Mouse (Mus musculus): ENCODE data around the gene 1700125H20Rik.

Gene 1700125H20Rik

DNA sequence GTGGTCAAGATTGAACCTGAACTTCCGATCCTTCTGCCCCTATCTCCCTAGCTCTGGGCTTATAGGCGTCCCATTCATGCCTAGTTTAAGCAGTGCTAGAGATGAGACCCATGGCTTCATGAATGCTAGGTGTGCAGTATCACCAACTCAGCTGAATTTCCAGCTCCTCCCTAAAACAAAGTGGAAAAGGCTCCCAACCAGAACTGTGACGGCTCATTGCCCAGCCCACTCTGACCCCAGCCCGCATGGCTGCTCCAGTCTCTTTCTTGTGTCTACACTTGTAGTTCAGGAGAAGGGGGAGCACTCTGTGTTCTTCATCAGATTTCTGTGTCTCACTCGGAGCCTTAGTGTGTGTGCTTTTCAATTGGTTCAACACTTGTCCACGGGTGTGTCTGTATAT lies 14.6 kb downstream of the 1700125H20Rik start:
- no peak for DNase-seq (ENCODE audit: low spot score)

DNA sequence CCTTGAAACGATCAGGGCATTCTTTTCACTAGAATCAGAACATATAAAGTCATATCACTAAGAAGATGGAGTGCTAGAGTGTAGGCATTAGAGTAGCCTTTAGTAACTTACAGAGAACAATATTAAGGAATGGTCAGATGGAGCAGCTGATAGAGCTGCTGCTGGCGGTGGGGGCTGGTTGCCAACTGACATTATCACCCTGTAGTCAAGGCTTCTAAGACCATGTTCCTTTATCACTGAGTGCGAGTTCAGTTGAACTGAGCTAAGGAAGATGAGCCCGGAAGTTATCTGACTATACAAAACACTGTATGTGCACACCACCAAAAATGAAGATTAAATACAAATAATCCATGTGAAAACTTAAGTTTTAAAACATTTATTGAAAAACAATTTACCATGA lies 18.9 kb downstream of the 1700125H20Rik start:
- DNase-seq (ENCODE audit: low spot score), result no peak

DNA sequence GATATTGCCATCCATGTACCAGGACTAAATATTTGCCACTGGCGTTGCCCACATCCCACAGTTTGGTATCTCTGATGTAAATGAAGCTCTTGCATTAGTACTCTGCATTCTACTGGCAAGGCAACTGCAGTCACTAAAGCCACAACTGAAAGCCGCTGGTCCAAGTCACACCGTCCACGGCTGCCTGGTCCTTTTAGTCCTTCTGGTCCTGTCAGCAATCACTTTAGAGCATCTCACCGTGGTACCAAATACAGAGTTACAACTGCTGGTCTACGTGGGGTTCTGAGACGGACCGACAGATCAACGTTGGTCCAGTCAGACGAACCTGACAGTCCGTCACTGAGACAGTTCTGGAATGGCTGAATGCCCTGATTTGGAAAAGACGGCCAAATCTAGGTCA lies 20.5 kb downstream of the 1700125H20Rik start:
- DNase-seq (ENCODE audit: low spot score), result no peak

DNA sequence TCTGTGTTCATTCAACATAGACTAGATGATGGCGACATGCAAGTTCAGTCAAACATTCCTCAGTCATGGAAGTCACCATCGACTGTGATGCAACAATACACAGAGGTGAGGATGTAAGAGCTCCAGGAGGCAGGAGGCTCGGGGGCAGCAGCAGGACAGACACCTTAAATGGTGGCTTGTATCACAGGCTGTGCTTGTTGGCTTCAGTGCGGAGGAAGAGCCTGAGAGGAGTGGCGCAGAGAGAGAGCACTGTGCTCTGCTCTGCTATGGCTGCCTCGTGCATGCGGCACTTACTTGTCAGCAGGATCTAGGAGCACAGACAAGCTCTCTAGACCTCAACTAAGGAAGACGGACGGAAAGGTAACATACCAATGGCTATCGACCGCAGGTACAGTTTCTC lies 24.0 kb downstream of the 1700125H20Rik start:
- no peak for DNase-seq (ENCODE audit: low spot score)

DNA sequence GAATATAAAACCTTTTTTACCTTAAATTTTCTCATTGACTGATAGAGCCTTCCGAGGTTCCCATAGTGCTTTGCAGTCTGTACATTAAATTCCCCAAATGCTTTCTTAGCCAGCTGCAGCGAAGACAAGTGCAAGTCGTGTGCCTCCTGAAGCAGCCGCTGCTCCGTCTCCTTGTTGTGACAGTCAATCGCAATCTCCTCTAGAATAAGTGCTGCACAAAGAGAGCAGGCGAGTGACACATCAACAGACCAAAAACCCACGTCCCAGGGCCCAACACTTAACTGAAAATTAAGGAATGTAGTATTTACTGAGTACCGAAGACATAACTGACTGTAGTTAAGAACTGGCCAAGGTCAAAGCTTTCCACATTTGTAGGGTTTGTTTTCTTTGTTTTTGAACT lies 25.8 kb downstream of the 1700125H20Rik start:
- no peak for DNase-seq (ENCODE audit: low spot score)

DNA sequence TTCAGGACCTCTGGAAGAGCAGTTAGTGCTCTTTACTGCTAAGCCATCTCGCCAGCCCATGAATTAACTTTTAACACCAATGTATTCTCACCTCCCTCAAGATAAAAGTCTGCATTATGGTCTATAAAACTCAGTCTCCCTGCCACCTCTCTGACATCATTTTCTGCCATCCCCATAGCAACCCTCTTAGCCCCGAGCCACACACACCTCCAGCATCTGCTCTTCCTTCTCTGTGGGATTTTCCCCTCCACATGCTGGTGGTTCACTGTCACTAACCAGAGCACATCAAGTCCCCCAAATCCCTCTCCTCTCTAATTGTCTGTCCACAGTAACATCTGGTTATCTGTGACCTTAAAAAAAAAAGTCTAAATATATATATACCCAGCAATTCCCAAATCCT lies 28.7 kb downstream of the 1700125H20Rik start:
- DNase-seq (ENCODE audit: low spot score), result no peak

DNA sequence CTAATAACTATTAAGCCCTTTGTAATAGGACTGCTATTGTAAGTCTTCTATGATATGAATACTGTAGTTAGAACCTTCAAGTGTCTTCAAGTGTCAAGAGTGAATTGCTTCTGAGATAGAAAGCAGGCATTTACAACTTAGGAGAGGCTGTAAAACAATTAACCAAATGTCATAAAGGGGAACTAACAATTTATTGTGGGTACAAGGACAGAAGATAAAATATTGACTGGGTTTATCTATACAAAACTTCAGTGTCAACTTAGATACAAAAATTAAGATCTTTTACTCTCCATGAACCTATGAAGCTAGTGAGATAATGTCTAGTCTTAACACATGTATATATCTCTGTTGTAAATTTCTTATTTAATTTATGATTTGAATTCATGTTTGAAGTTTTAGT lies 36.0 kb downstream of the 1700125H20Rik start:
- DNase-seq (ENCODE audit: low spot score), result no peak

DNA sequence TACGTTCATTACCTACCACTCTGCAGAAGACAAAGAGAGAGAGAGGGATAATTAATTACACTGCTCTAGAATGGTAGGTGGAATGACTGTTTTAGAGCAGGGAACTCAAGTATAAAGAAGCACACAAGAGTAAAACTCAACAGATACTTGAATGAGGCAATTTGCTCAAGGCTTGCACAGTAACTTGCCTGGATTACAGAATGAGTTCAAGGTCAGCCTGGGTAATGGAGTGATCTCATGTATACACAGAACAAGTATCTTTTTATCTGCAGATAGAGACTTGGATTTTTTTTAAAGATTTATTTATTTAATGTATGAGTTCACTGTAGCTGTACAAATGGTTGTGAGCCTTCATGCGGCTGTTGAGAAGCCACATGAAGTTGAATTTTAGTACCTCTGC lies 40.9 kb downstream of the 1700125H20Rik start:
- no peak for DNase-seq (ENCODE audit: low spot score)

DNA sequence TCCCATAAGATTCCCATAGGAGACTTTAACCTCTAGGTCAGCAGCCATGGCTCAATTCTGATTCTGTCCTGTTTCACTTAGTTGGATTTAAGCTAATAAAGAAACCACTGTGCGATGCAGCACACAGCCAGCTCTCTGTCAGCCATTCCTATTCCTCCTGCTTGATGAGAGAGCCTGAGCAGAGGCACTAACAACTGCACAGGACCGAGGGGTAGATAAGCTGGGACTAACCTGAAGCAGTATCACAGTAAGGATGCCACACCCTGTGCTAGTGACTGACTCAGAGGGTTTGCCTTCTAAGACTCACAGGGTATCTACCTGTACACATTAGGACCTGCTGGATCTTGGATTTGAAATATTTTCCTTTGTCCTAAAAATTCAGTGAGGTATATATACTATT lies 43.0 kb downstream of the 1700125H20Rik start:
- DNase-seq (ENCODE audit: low spot score), result no peak

DNA sequence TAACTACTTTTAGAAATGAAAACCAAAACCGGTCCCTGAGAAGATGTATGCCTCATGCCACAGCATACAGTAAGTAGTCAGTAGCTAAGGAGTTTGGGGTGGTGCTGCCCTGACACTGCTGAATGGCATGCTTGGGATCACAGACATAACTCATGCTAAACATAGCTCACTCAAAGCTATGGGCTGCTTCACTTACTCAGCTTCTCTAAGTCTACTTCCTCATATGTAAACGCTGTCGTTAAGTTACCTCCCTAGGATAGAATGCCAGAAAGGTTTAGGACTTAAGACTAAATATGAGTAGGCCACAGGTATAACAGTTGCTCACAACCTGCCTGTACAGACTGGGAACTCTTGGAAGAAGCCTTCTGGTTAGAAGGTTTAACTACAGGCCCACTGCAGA lies 44.5 kb downstream of the 1700125H20Rik start:
- no peak for DNase-seq (ENCODE audit: low spot score)

DNA sequence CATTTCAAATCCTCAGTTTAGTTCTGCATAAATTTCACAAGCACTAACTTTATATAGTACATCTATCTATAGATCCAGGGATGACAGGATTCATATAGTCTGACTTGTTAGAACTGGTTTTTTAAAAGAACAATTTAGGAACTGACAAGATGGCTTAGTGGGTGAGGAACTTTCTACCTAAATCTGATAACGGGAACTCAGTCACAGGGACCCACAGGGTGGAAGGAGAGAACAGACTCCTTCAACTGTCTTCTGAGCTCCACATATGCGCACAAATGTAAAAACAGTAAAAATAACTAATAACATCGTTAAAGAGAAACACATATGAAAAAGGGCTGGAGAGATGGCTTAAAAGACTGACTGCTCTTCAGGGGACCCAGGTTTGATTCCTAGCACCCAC lies 48.8 kb downstream of the 1700125H20Rik start:
- no peak for DNase-seq (ENCODE audit: low spot score)

DNA sequence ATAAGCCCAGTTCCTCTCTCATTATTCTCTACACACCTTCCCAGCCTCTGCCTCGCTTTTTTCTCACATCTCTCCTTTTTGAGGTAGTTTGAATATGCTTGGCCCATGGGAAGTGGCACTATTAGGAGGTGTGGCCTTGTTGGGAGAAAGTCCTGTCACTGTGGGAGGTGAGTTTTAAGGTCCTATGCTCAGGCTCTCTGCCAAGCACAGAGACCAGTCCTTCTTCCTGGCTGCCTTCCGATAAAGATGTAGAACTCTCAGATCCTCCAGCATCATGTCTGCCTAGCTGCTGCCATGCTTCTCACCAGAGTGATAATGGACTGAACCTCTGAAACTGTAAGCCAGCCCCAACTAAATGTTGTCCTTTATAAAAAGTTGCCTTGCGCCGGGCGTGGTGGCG lies 52.4 kb downstream of the 1700125H20Rik start:
- DNase-seq (ENCODE audit: low spot score), result no peak

DNA sequence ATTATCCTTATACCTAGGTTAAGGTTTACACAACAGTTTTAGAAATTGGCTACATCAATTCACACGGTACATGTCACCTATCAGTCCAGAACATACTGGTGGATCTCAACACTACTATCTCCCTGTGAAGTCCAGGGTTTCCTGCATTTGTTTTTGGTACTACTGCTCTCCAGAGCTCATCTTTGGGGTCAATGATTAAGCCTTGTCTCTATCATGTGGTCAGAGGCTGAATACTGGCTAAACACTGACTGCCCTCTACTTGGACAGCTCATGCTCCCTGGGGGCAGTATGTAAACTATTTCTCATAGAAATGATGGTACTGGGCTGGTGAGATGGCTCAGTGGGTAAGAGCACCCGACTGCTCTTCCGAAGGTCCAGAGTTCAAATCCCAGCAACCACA lies 53.0 kb downstream of the 1700125H20Rik start:
- no peak for DNase-seq (ENCODE audit: low spot score)

Measured in ovary, postnatal 36 days (tissue).